ENCODE assay signal across 20 mouse cellular contexts in genomic region chr13:16676873-16677272, GRCm38 (mm10).
DNase-seq lines count a peak whose midpoint lies in the region; ATAC-seq lines count a peak whose summit lies in the region.
"Had no signal": no experiment of that assay in that cellular context is flagged by ENCODE, and none has a peak within 500 bp of the region (broad histone marks: within the 10 kb centered on the region; RNA-seq: fewer than 3 reads in every experiment).

No protein-coding gene starts in this region.

- no peak for ATAC-seq in megakaryocyte, adult 5-6 weeks (ENCODE audit: poor library complexity, severe bottlenecking)
- ATAC-seq: activated CD4-positive, CD25-positive, alpha-beta regulatory T cell, adult 4 months; CD4-positive, CD25-positive, alpha-beta regulatory T cell, adult 4 months; forebrain, embryonic 13.5 days; forebrain, embryonic 15.5 days; forebrain, postnatal 0 days had no signal

- DNase-seq in adrenal gland, adult 2 months = peak; percentile 1
- no peak for DNase-seq in adrenal gland, adult (ENCODE audit: inconsistent age in 2 of 2, low spot score in 1 of 2)
- DNase-seq in 416B (ENCODE audit: low read depth) (peak; percentile 48), NIH3T3 (ENCODE audit: low read depth) (peak; percentile 11)
- DNase-seq in thymus, postnatal 0 days (ENCODE audit: low spot score) = no peak
- DNase-seq in layer of hippocampus, postnatal 36 days = no peak
- DNase-seq: adrenal gland, adult 8-10 months; adrenal gland, postnatal 14 days; adrenal gland, postnatal 36 days; cerebellum, adult 11-12 months; cerebellum, adult 2 months; cerebellum, adult 9-10 months; cerebellum, postnatal 10 days; cerebellum, postnatal 25 days; forebrain, postnatal 0 days had no signal

Comparison
In these comparisons a context has a peak if more than half of its experiments do, and no peak if none do; other contexts are left out.
1. DNase-seq: peak in adrenal gland, adult 2 months (single experiment), 416B (single experiment) and NIH3T3 (single experiment); none in adrenal gland, adult (0 of 2), thymus, postnatal 0 days (single experiment) and layer of hippocampus, postnatal 36 days (0 of 2).